Mouse (Mus musculus) limb, embryonic 13.5 days (tissue): Measurements from ENCODE around the gene Pfkfb3. TPM values are rescaled to one million over a fixed set of nuclear protein-coding genes. Genes with fewer than 3 reads are reported as not detected.

ENCODE experiments used
- ATAC-seq: fragments of 200-750 bp; cut with Nextera tagmentation; 2 replicates; pipeline ENCODE4 v1.8.0; 2017; ENCODE audit warnings: low read depth, moderate number of reproducible peaks, moderate TSS enrichment; ENCODE audit not compliant: low FRiP score
- H3K27ac ChIP-seq: fragments of 300-500 bp; sonication (generic); 2 replicates; pipeline ENCODE4 v1.5.1; 2015; ENCODE audit warnings: inconsistent platforms, mild to moderate bottlenecking, moderate library complexity
- H3K27me3 ChIP-seq: fragments of 300-500 bp; sonication (generic); 2 replicates; pipeline ENCODE4 v1.6.1; 2015; ENCODE audit warnings: mild to moderate bottlenecking, inconsistent platforms
- H3K36me3 ChIP-seq: fragments of 300-500 bp; sonication (generic); 2 replicates; pipeline ENCODE4 v1.6.1; 2015; ENCODE audit warnings: inconsistent platforms, mild to moderate bottlenecking, moderate library complexity
- H3K4me1 ChIP-seq: fragments of 300-500 bp; sonication (generic); 2 replicates; pipeline ENCODE4 v1.6.1; 2015; ENCODE audit warnings: inconsistent platforms
- H3K4me2 ChIP-seq: fragments of 300-500 bp; sonication (generic); replicated peaks from 2 replicates; pipeline ENCODE4 v1.6.1; 2015; ENCODE audit warnings: inconsistent platforms, mild to moderate bottlenecking, moderate library complexity
- H3K4me3 ChIP-seq: fragments of 300-500 bp; sonication (generic); 2 replicates; pipeline ENCODE4 v1.5.1; 2015; ENCODE audit warnings: moderate library complexity, mild to moderate bottlenecking, inconsistent platforms
- H3K9ac ChIP-seq: fragments of 300-500 bp; sonication (generic); 2 replicates; pipeline ENCODE4 v1.6.1; 2015; ENCODE audit warnings: mild to moderate bottlenecking, inconsistent platforms
- H3K9me3 ChIP-seq: fragments of 300-500 bp; sonication (generic); 2 replicates; pipeline ENCODE4 v1.6.1; 2016; ENCODE audit warnings: inconsistent platforms
- WGBS: fragments of 180-500 bp; shearing (Covaris S2); methylation state at CpG from one replicate; pipeline ENCODE4 v1.1.7; 2015; 5-methylcytosine and 5-hydroxymethylcytosine counted together
- polyA plus RNA-seq: library from polyadenylated mRNA; unstranded; fragments of >200 nt; fragmentation: Nextera tagmentation; extraction: Ambion mirVana; gene quantifications from 2 replicates; pipeline ENCODE4 v1.2.1, GENCODE M21; 2015

Gene Pfkfb3
- polyA plus RNA-seq, 1 experiment from 2014 or later = 17.8 TPM

GRCm38 (mm10) chr2:11423421-11423820 lies 130.5 kb downstream of the Pfkfb3 start:
- no peaks in the 10 kb centered on the region for H3K27me3 ChIP-seq
- peaks cover 4% of the 10 kb centered on the region; the same call in 1 of the 2 replicates for H3K4me1 ChIP-seq
- no peak overlapping the region for H3K4me3 ChIP-seq
- H3K27ac ChIP-seq = no peak overlapping the region
- 75% methylated on average over 2 of the region's 2 CpGs for WGBS
- H3K36me3 ChIP-seq = no peaks in the 10 kb centered on the region
- H3K9me3 ChIP-seq = no peaks in the 10 kb centered on the region; the same call in 1 of the 2 replicates
- H3K9ac ChIP-seq = no peak overlapping the region
- no peak for ATAC-seq
- H3K4me2 ChIP-seq = no peak overlapping the region

GRCm38 (mm10) chr2:11422384-11422783 lies 131.5 kb downstream of the Pfkfb3 start:
- H3K36me3 ChIP-seq = no peaks in the 10 kb centered on the region

More at GRCm38 (mm10) chr2:11422384-11422783, 131.5 kb downstream of the Pfkfb3 start:
- 84% methylated on average over 3 of the region's 3 CpGs for WGBS
- no peak for ATAC-seq
- H3K4me2 ChIP-seq = no peak overlapping the region
- no peak overlapping the region for H3K27ac ChIP-seq
- H3K9ac ChIP-seq = no peak overlapping the region
- no peak overlapping the region for H3K4me3 ChIP-seq
- H3K9me3 ChIP-seq = no peaks in the 10 kb centered on the region; the same call in 1 of the 2 replicates
- H3K4me1 ChIP-seq = peaks cover 4% of the 10 kb centered on the region; the same call in 1 of the 2 replicates
- H3K27me3 ChIP-seq = no peaks in the 10 kb centered on the region

Other genes starting within 250 kb of the Pfkfb3 start
- 172 TPM in 2 replicates for gene Rbm17, start 50.1 kb upstream of the Pfkfb3 start, polyA plus RNA-seq
- not detected in 2 replicates for gene Gm17490, start 72.2 kb upstream of the Pfkfb3 start, polyA plus RNA-seq
- not detected in 2 replicates for gene Il2ra, start 88.7 kb upstream of the Pfkfb3 start, polyA plus RNA-seq
- gene Il15ra, start 151.2 kb upstream of the Pfkfb3 start, polyA plus RNA-seq = 1.6 and 2.1 TPM in 2 replicates
- gene Fbh1, start 223.5 kb upstream of the Pfkfb3 start, polyA plus RNA-seq = 132 and 144 TPM in 2 replicates
- 49.0 and 54.5 TPM in 2 replicates for gene Ankrd16, start 223.8 kb upstream of the Pfkfb3 start, polyA plus RNA-seq